Mouse (Mus musculus): ENCODE results near the gene Mmd2.

DNA sequence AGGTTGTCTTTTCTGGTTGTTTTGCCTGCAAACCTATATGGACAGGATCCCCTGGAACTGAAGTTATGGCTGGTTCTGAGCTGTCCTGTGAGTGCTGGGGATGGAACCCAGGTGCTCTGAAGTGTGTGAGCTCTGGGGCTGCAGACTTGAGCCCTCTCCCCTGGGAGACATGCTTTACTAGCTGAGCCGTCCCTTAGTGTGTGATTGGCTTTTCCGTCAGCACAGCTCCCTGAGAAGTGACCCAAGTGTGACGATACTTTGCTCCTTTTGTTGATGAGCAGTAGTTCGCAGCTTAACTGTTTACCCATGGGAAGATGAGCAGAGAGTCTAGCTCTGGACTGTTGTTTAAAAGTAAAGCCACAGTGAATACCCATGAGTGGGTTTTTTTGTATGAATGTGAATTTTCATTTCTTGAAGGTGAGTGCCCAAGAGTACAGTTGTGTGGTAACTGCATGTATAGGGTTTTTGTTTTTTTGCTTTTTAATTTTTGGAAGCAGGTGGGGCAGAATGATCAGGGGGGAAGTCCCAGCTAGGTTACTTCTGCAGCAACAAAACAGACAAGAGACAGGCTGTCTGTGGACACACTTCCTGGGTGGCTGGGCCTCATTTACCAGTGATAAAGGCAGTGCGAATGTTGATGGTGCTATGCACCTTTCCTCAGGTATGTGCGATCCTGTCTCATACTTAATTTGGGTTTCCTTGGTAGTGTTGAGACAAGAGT lies 32.9 kb upstream of the Mmd2 start:
- no peak for TF ChIP-seq POLR2A (IDR thresholded peaks at IDR 0.05; ENCODE audit: borderline replicate concordance, low read depth, low read length)
- no peak for TF ChIP-seq CTCF (IDR thresholded peaks at IDR 0.05; ENCODE audit: low read depth, low read length)

Data from bone marrow macrophage, adult 2 months (primary cell).